Mouse (Mus musculus) kidney, embryonic 16.5 days (tissue): ENCODE measurements at regions not wholly inside any gene's neighbourhood (a gene's known extent, or its start where the extent isn't known, plus 50 kb on each side); places are given as distances from the start of the nearest gene placed in this dataset.

Source experiments
- ATAC-seq: fragments of 200-750 bp; cut with Nextera tagmentation; 2 replicates; pipeline ENCODE4 v1.8.0; 2017; ENCODE audit warnings: moderate TSS enrichment; ENCODE audit not compliant: low FRiP score, low TSS enrichment
- H3K27ac ChIP-seq: fragments of 300-500 bp; sonication (generic); 2 replicates; pipeline ENCODE4 v1.5.1; 2014; ENCODE audit warnings: low read length
- H3K27me3 ChIP-seq: fragments of 300-500 bp; sonication (generic); 2 replicates; pipeline ENCODE4 v1.6.1; 2014; ENCODE audit warnings: low read length, control low read depth, mixed read lengths; ENCODE audit not compliant: insufficient read depth
- H3K36me3 ChIP-seq: fragments of 300-500 bp; sonication (generic); 2 replicates; pipeline ENCODE4 v1.6.1; 2014; ENCODE audit warnings: low read length, control low read depth, mixed read lengths; ENCODE audit not compliant: insufficient read depth
- H3K4me1 ChIP-seq: fragments of 300-500 bp; sonication (generic); 2 replicates; pipeline ENCODE4 v1.6.1; 2014; ENCODE audit warnings: low read length, control low read depth, mixed read lengths; ENCODE audit not compliant: insufficient read depth
- H3K4me2 ChIP-seq: fragments of 300-500 bp; sonication (generic); replicated peaks from 2 replicates; pipeline ENCODE4 v1.6.1; 2014; ENCODE audit warnings: low read depth, low read length
- H3K4me3 ChIP-seq: fragments of 300-500 bp; sonication (generic); 2 replicates; pipeline ENCODE4 v1.5.1; 2014; ENCODE audit warnings: mild to moderate bottlenecking, low read length
- H3K9ac ChIP-seq: fragments of 300-500 bp; sonication (generic); replicated peaks from 2 replicates; pipeline ENCODE4 v1.6.1; 2014; ENCODE audit warnings: low read length
- H3K9me3 ChIP-seq: fragments of 300-500 bp; sonication (generic); 2 replicates; pipeline ENCODE4 v1.6.1; 2016; ENCODE audit warnings: low read length, control low read depth
- WGBS: fragments of 180-500 bp; shearing (Covaris S2); extraction: QIAGEN DNeasy Blood & Tissue Kit; methylation state at CpG from one replicate; pipeline ENCODE4 v1.1.7; 2014; 5-methylcytosine and 5-hydroxymethylcytosine counted together

- Histone ChIP-seq H3K36me3 (no peaks in the 10 kb centered on the region), H3K4me2 (no peak overlapping the region), H3K9ac (no peak overlapping the region), H3K4me3 (no peak overlapping the region), H3K9me3 (no peaks in the 10 kb centered on the region), H3K4me1 (peaks cover 15% of the 10 kb centered on the region), H3K27me3 (no peaks in the 10 kb centered on the region), H3K27ac (peak overlapping the region; percentile 11; the same call in 1 of the 2 replicates)
- 32% methylated on average over 7 of the region's 7 CpGs for WGBS
- ATAC-seq, result no peak
Observed at GRCm38 (mm10) chr3:37981481-37982180, 257.3 kb upstream of the Gm5148 start.

DNA sequence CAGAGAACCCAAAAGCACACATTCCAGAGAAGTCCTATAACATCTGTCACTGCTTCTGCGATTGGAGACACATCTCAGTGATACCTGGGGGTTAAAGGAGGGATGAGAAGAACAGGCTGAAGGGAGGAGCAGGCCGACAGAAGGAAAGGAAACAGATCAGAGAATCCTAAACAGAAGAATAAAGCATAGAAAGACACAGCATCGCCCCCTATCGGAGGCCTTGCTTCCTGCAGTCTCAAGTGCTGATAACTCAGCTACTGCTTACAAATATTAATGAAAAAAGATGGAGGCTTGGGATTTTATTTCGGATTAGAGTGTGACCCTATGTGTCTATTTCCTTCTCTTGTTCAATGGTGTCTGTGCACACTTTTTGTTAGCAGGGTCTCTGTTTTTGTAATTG lies 255.6 kb upstream of the Gm5148 start:
- H3K9me3 ChIP-seq, result no peaks in the 10 kb centered on the region
- WGBS, result 57% methylated on average over 5 of the region's 5 CpGs
- H3K4me1 ChIP-seq, result peaks cover 33% of the 10 kb centered on the region
- no peak for ATAC-seq
- H3K36me3 ChIP-seq, result no peaks in the 10 kb centered on the region
- H3K4me3 ChIP-seq, result no peak overlapping the region
- no peak overlapping the region for H3K4me2 ChIP-seq
- H3K27ac ChIP-seq, result no peak overlapping the region
- no peak overlapping the region for H3K9ac ChIP-seq
- H3K27me3 ChIP-seq, result no peaks in the 10 kb centered on the region

GRCm38 (mm10) chr3:37978481-37978880 lies 254.2 kb upstream of the Gm5148 start:
- Histone ChIP-seq H3K4me3 (no peak overlapping the region), H3K27ac (no peak overlapping the region; the same call in 1 of the 2 replicates), H3K27me3 (no peaks in the 10 kb centered on the region), H3K4me1 (peaks cover 35% of the 10 kb centered on the region), H3K9me3 (no peaks in the 10 kb centered on the region), H3K9ac (no peak overlapping the region), H3K36me3 (no peaks in the 10 kb centered on the region), H3K4me2 (0 out of 2 replicates have a peak overlapping the region, but pooled peaks have one; percentile 4)
- ATAC-seq, result no peak
- WGBS, result 28% methylated on average over 6 of the region's 6 CpGs

DNA sequence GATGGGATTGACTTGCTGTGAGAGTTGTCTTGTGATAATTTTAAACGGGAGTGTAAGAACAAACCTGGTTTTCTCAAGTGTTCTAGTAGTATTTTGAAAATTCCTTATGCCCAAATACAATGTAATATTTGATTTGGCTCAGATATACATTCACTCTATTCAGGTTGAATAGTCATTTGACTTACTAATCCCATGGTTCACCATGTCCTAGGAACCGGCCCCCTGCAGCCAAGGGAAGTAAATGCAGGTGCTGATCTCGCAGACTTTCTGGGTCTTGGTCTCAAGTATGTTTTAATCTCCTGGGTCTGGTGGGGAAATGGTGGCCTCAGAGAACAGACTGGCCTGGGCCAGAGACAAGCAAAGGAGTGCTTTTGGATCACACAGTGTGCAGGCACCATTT lies 253.2 kb upstream of the Gm5148 start:
- no peak for ATAC-seq
- Histone ChIP-seq H3K9me3 (no peaks in the 10 kb centered on the region), H3K27ac (no peak overlapping the region), H3K4me2 (no peak overlapping the region), H3K9ac (no peak overlapping the region), H3K4me1 (peaks cover 35% of the 10 kb centered on the region), H3K4me3 (no peak overlapping the region), H3K36me3 (no peaks in the 10 kb centered on the region), H3K27me3 (no peaks in the 10 kb centered on the region)
- WGBS, result 78% methylated on average over 3 of the region's 3 CpGs

GRCm38 (mm10) chr3:37976566-37976965 lies 252.3 kb upstream of the Gm5148 start:
- Histone ChIP-seq H3K27ac (peak overlapping the region; percentile 85), H3K4me2 (peak overlapping the region; percentile 42), H3K4me1 (peaks cover 30% of the 10 kb centered on the region), H3K27me3 (no peaks in the 10 kb centered on the region), H3K36me3 (no peaks in the 10 kb centered on the region), H3K9me3 (no peaks in the 10 kb centered on the region), H3K4me3 (peak overlapping the region; percentile 8), H3K9ac (peak overlapping the region; percentile 49)
- peak; percentile 57; the same call in 1 of the 2 replicates for ATAC-seq
- WGBS, result 23% methylated on average over 13 of the region's 13 CpGs

DNA sequence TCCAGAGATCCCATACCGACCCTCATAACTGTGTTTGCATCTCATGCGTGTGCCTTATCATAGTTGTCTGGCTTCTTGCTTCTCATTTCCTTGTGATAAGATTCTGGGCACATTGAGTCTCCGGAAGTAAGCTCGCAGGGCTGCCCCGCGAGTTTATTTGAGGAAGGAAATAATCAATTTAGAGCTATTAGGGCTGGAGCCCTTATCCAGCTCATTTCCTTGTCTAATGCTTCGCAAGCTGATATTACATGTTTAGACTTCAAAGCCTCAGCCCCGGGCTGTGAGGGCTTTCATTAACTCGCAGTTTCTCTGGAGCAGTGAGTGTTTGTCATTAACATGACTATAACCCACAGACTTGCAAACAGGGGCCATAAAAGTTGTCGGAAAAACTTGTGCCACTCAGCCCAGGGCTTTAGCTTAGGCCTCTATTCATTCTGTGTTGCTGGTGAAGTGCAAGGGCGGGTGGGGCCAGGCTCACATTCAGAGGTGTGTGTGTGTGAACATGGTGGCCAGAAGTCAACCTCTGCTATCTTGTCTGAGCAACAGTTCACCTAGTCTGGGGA lies 251.0 kb upstream of the Gm5148 start:
- Histone ChIP-seq H3K27ac (peak overlapping the region; percentile 60), H3K9ac (no peak overlapping the region), H3K4me2 (no peak overlapping the region), H3K27me3 (no peaks in the 10 kb centered on the region), H3K36me3 (no peaks in the 10 kb centered on the region), H3K4me3 (no peak overlapping the region), H3K9me3 (no peaks in the 10 kb centered on the region), H3K4me1 (peaks cover 28% of the 10 kb centered on the region)
- 28% methylated on average over 11 of the region's 11 CpGs for WGBS
- ATAC-seq, result peak; percentile 71

DNA sequence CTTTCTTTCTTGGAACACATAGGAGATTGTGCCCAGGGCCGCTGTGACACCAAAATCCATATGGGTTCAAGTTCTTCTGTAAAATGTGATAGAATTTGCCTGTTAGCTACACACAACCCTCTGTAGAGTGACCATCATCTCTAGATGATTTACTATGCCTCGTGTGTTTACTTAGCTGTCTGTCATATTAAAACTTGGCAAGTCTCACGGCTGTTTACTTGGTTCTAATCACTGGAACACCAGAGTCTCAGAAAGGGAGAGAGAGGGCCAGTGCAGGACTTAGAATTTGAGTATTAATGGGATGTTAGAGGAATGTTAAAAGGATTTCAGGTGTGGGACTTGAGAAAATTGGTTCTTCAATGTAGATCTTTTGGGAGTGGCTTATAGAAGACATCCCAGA lies 248.6 kb upstream of the Gm5148 start:
- Histone ChIP-seq H3K4me1 (peaks cover 22% of the 10 kb centered on the region), H3K4me2 (no peak overlapping the region), H3K9me3 (no peaks in the 10 kb centered on the region), H3K36me3 (no peaks in the 10 kb centered on the region), H3K9ac (no peak overlapping the region), H3K27me3 (no peaks in the 10 kb centered on the region), H3K27ac (no peak overlapping the region), H3K4me3 (no peak overlapping the region)
- ATAC-seq, result no peak
- 69% methylated on average over 3 of the region's 3 CpGs for WGBS

GRCm38 (mm10) chr3:37971240-37971639 lies 246.9 kb upstream of the Gm5148 start:
- no peak for ATAC-seq
- Histone ChIP-seq H3K4me3 (no peak overlapping the region), H3K9me3 (no peaks in the 10 kb centered on the region), H3K36me3 (no peaks in the 10 kb centered on the region), H3K4me1 (peaks cover 16% of the 10 kb centered on the region), H3K9ac (no peak overlapping the region), H3K27ac (no peak overlapping the region), H3K4me2 (no peak overlapping the region), H3K27me3 (no peaks in the 10 kb centered on the region)
- 51% methylated on average over 2 of the region's 2 CpGs for WGBS

GRCm38 (mm10) chr3:37968654-37969053 lies 244.4 kb upstream of the Gm5148 start:
- no peaks in the 10 kb centered on the region for H3K36me3 ChIP-seq
- no peak overlapping the region for H3K9ac ChIP-seq
- no peaks in the 10 kb centered on the region for H3K9me3 ChIP-seq
- H3K4me2 ChIP-seq, result no peak overlapping the region
- H3K27ac ChIP-seq, result no peak overlapping the region
- no peaks in the 10 kb centered on the region for H3K27me3 ChIP-seq
- H3K4me3 ChIP-seq, result no peak overlapping the region
- H3K4me1 ChIP-seq, result no peaks in the 10 kb centered on the region
- no peak for ATAC-seq

- Histone ChIP-seq H3K9ac (no peak overlapping the region), H3K36me3 (no peaks in the 10 kb centered on the region), H3K4me1 (peaks cover 11% of the 10 kb centered on the region; the same call in 1 of the 2 replicates), H3K27me3 (no peaks in the 10 kb centered on the region), H3K9me3 (no peaks in the 10 kb centered on the region), H3K27ac (no peak overlapping the region), H3K4me3 (no peak overlapping the region), H3K4me2 (no peak overlapping the region)
- 90% methylated on average over 4 of the region's 4 CpGs for WGBS
- ATAC-seq, result no peak
Observed at GRCm38 (mm10) chr3:37965221-37965620, 240.9 kb upstream of the Gm5148 start.
